Mouse (Mus musculus) liver, postnatal 0 days (tissue): ENCODE measurements at regions not wholly inside any gene's neighbourhood (a gene's known extent, or its start where the extent isn't known, plus 50 kb on each side); places are given as distances from the start of the nearest gene placed in this dataset.

ENCODE experiments used
- ATAC-seq: fragments of 200-750 bp; cut with Nextera tagmentation; 2 replicates; pipeline ENCODE4 v1.8.0; 2017; ENCODE audit warnings: mild to moderate bottlenecking, moderate library complexity
- DNase-seq: peaks from one replicate; pipeline ENCODE4 v3.0.0-alpha.2; 2016
- H3K27ac ChIP-seq: fragments of 300-500 bp; sonication (generic); 2 replicates; pipeline ENCODE4 v1.5.1; 2014; ENCODE audit warnings: antibody characterized with exemption, moderate library complexity, mild to moderate bottlenecking, low read depth
- H3K27me3 ChIP-seq: fragments of 300-500 bp; sonication (generic); 2 replicates; pipeline ENCODE4 v1.6.1; 2014; ENCODE audit warnings: low read length, control low read depth, mixed read lengths; ENCODE audit not compliant: insufficient read depth
- H3K36me3 ChIP-seq: fragments of 300-500 bp; sonication (generic); replicated peaks from 2 replicates; pipeline ENCODE4 v1.6.1; 2014; ENCODE audit warnings: mild to moderate bottlenecking, control low read depth, low read length, moderate library complexity, mixed read lengths; ENCODE audit not compliant: insufficient read depth
- H3K4me1 ChIP-seq: fragments of 300-500 bp; sonication (generic); 2 replicates; pipeline ENCODE4 v1.6.1; 2014; ENCODE audit warnings: antibody characterized with exemption, mild to moderate bottlenecking, control low read depth; ENCODE audit not compliant: insufficient read depth
- H3K4me2 ChIP-seq: fragments of 300-500 bp; sonication (generic); 2 replicates; pipeline ENCODE4 v1.6.1; 2014; ENCODE audit warnings: low read depth, mild to moderate bottlenecking, low read length, moderate library complexity, mixed read lengths
- H3K4me3 ChIP-seq: fragments of 300-500 bp; sonication (generic); 2 replicates; pipeline ENCODE4 v1.5.1; 2014; ENCODE audit warnings: low read depth, low read length
- H3K9ac ChIP-seq: fragments of 300-500 bp; sonication (generic); replicated peaks from 2 replicates; pipeline ENCODE4 v1.6.1; 2014; ENCODE audit warnings: mild to moderate bottlenecking, moderate library complexity
- H3K9me3 ChIP-seq: fragments of 300-500 bp; sonication (generic); 2 replicates; pipeline ENCODE4 v1.6.1; 2016; ENCODE audit warnings: mild to moderate bottlenecking, control low read depth, low read length, mixed read lengths
- CTCF ChIP-seq: sonication (generic); IDR thresholded peaks from 2 replicates; pipeline ENCODE4 v1.5.1; 2016; ENCODE audit warnings: antibody characterized with exemption, low read depth
- EP300 ChIP-seq: IDR thresholded peaks from 2 replicates; pipeline ENCODE4 v1.6.1; 2016; ENCODE audit warnings: antibody characterized with exemption, low read depth, mild to moderate bottlenecking
- WGBS: fragments of 180-500 bp; shearing (Covaris S2); extraction: QIAGEN DNeasy Blood & Tissue Kit; methylation state at CpG from one replicate; pipeline ENCODE4 v1.1.7; 2014; ENCODE audit not compliant: insufficient replicate concordance; 5-methylcytosine and 5-hydroxymethylcytosine counted together

DNA sequence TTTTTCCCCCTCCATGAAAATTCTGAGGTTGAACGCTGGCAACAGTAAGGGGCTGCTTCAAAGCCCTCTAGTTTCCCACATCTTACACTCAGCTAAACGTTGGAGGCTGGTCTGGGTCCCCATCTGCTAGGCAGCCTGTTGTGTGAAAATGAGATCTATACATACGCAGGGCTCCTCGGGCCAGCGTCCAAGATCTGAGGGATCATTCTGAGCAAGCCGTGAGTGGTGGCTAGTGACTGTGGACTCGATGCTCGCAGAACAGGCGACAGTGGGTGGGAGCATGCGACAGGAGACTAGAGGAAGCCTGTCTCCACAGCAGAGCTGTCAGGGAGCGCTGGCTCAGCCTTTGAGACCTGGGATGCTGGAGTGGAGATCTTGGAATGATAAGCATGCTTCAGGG, 237.3 kb downstream of the Rplp1 start:
- H3K4me3 ChIP-seq: no peak overlapping the region
- ATAC-seq (no peak), DNase-seq (no peak)
- WGBS: 75% methylated on average over 11 of the region's 11 CpGs
- no peak overlapping the region for H3K27ac ChIP-seq
- no peaks in the 10 kb centered on the region for H3K27me3 ChIP-seq
- H3K9ac ChIP-seq: no peak overlapping the region
- H3K4me1 ChIP-seq: peaks cover under 1% of the 10 kb centered on the region
- no peak for TF ChIP-seq EP300
- no peak for TF ChIP-seq CTCF
- no peak overlapping the region for H3K4me2 ChIP-seq
- H3K36me3 ChIP-seq: no peaks in the 10 kb centered on the region
- H3K9me3 ChIP-seq: no peaks in the 10 kb centered on the region

GRCm38 (mm10) chr9:61675366-61675765, 239.0 kb downstream of the Rplp1 start:
- Histone ChIP-seq H3K27me3 (no peaks in the 10 kb centered on the region), H3K36me3 (no peaks in the 10 kb centered on the region), H3K4me2 (no peak overlapping the region), H3K9ac (no peak overlapping the region), H3K4me3 (no peak overlapping the region), H3K27ac (no peak overlapping the region), H3K9me3 (no peaks in the 10 kb centered on the region), H3K4me1 (0 out of 2 replicates have a peak, but pooled peaks cover under 1% of the 10 kb centered on the region)
- WGBS: 55% methylated on average over 2 of the region's 2 CpGs
- DNase-seq: no peak
- TF ChIP-seq EP300 (no peak), CTCF (no peak)
- no peak for ATAC-seq

DNA sequence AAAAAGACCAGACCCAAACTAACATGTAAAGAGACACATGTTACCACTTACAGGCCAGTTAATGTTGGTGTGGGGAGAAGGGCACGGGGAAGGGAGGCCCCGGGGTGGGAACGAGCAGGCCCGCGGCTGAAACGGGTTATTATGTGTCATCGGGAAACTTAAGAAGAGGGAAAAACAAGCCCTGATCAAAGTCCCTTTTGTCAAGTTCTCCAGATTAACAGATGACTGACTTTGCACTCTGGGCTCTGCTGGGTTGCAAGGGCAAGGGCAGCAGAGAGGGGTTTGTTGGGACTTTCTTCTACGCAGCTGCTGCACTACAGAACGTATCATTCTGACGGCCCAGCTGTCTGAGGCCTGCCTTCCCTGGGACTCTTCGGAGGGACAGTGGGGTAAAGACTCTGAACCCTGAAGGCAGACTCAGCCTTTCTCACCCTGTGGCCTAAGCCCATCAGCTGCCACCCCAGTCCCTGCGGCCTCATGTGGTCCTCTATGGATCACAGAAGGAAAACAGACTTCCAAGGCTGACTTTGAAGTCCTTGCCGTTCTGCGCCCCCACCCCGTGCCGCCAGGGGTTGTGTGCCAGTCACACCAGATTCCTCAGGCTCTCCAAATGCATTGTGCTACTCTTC, 240.7 kb downstream of the Rplp1 start:
- TF ChIP-seq EP300: no peak
- TF ChIP-seq CTCF: no peak
- Histone ChIP-seq H3K9ac (no peak overlapping the region), H3K27me3 (no peaks in the 10 kb centered on the region), H3K4me2 (no peak overlapping the region), H3K4me1 (peaks cover 9% of the 10 kb centered on the region), H3K27ac (no peak overlapping the region), H3K9me3 (no peaks in the 10 kb centered on the region), H3K36me3 (no peaks in the 10 kb centered on the region), H3K4me3 (no peak overlapping the region)
- DNase-seq: no peak
- no peak for ATAC-seq
- 83% methylated on average over 16 of the region's 16 CpGs for WGBS

DNA sequence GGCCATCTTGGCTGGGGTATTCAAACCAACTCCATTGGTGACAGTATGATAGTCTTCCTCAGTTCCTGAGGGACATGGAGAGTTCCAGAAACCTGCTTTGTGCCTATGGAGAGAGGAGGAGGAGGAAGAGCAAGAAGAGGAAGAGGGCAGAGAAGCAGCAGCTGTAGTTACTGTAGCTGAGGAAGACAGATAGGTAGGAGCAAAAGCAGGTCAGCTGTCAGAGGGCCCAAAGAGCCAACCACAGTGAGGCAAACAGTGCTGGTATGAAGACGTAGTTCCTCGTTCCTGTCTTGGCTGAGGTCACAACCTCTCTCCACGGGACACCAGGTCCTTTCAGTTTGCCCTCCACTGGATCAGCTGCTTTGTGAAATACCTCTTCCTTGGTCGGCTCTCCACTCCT, 243.4 kb downstream of the Rplp1 start:
- WGBS: 42% methylated on average over 4 of the region's 4 CpGs
- no peaks in the 10 kb centered on the region for H3K27me3 ChIP-seq
- no peaks in the 10 kb centered on the region for H3K9me3 ChIP-seq
- H3K27ac ChIP-seq: no peak overlapping the region
- H3K4me1 ChIP-seq: peaks cover 14% of the 10 kb centered on the region
- no peak overlapping the region for H3K9ac ChIP-seq
- DNase-seq (no peak), ATAC-seq (no peak)
- H3K4me3 ChIP-seq: no peak overlapping the region
- H3K4me2 ChIP-seq: no peak overlapping the region
- H3K36me3 ChIP-seq: no peaks in the 10 kb centered on the region
- TF ChIP-seq EP300 (no peak), CTCF (no peak)

- Histone ChIP-seq H3K4me3 (no peak overlapping the region), H3K27ac (no peak overlapping the region), H3K9ac (no peak overlapping the region), H3K4me2 (peak overlapping the region; percentile 1; the same call in 1 of the 2 replicates), H3K9me3 (no peaks in the 10 kb centered on the region), H3K4me1 (peaks cover 18% of the 10 kb centered on the region), H3K36me3 (no peaks in the 10 kb centered on the region), H3K27me3 (no peaks in the 10 kb centered on the region)
- no peak for ATAC-seq
- WGBS: 22% methylated on average over 10 of the region's 10 CpGs
- TF ChIP-seq CTCF: no peak
- no peak for TF ChIP-seq EP300
- no peak for DNase-seq
Observed at GRCm38 (mm10) chr9:61669729-61670520, 244.4 kb downstream of the Rplp1 start.

- Histone ChIP-seq H3K9me3 (no peaks in the 10 kb centered on the region), H3K27me3 (no peaks in the 10 kb centered on the region; the same call in 1 of the 2 replicates), H3K4me2 (no peak overlapping the region), H3K36me3 (no peaks in the 10 kb centered on the region), H3K27ac (no peak overlapping the region), H3K4me1 (peaks cover 18% of the 10 kb centered on the region), H3K4me3 (no peak overlapping the region), H3K9ac (no peak overlapping the region)
- TF ChIP-seq EP300 (no peak), CTCF (no peak)
- 51% methylated on average over 8 of the region's 8 CpGs for WGBS
- no peak for ATAC-seq
- DNase-seq: no peak
Observed at GRCm38 (mm10) chr9:61668723-61669122, 245.6 kb downstream of the Rplp1 start.
